Mouse (Mus musculus): ENCODE measurements around the gene Fgfr4.

Gene Fgfr4

GRCm38 (mm10) chr13:55209649-55210192 is 57.3 kb downstream of the Fgfr4 start, which contains the start of gene Nsd1:
Gene Nsd1 (plus strand): TSS chr13:55209782.
- no peak for DNase-seq (ENCODE audit: low read depth in 1 of 2, low spot score in 2 of 2)

GRCm38 (mm10) chr13:55210193-55210970 is 57.9 kb downstream of the Fgfr4 start:
- peak; percentile 24 to 48 for DNase-seq (ENCODE audit: low read depth in 1 of 2, low spot score in 2 of 2)

GRCm38 (mm10) chr13:55210971-55211220 is 58.5 kb downstream of the Fgfr4 start:
- no peak for DNase-seq (ENCODE audit: low read depth in 1 of 2, low spot score in 2 of 2)

- DNase-seq (ENCODE audit: low read depth in 1 of 2, low spot score in 2 of 2): peak; percentile 50 to 82
These were observed 59.0 kb downstream of the Fgfr4 start for GRCm38 (mm10) chr13:55211221-55212010.

GRCm38 (mm10) chr13:55212011-55212360 is 59.5 kb downstream of the Fgfr4 start:
- DNase-seq (ENCODE audit: low read depth in 1 of 2, low spot score in 2 of 2): peak in 1 of 2 experiments; percentile 32

- DNase-seq (ENCODE audit: low read depth in 1 of 2, low spot score in 2 of 2): peak; percentile 17 to 43
These were observed 60.1 kb downstream of the Fgfr4 start for GRCm38 (mm10) chr13:55212361-55213137.

GRCm38 (mm10) chr13:55213138-55213806 is 60.8 kb downstream of the Fgfr4 start:
- no peak for DNase-seq (ENCODE audit: low read depth in 1 of 2, low spot score in 2 of 2)

Data from monocyte, adult 2 months (primary cell).